Mouse (Mus musculus) G1E (cell line): ENCODE results near the gene Cenpb. TPM values are rescaled to one million over a fixed set of nuclear protein-coding genes. Genes with fewer than 3 reads are reported as not detected.

Experiments used
- ATAC-seq: 2 replicates; pipeline ENCODE4 v1.8.0; 2016; ENCODE audit warnings: mild to moderate bottlenecking; ENCODE audit not compliant: insufficient number of reproducible peaks, poor library complexity, low FRiP score, severe bottlenecking; ENCODE audit errors: extremely low read depth
- DNase-seq: peaks from one replicate; pipeline ENCODE4 v3.0.0; 2012; ENCODE audit warnings: low spot score
- H3K27me3 ChIP-seq: 2 replicates; pipeline ENCODE4 v1.6.1; 2012; ENCODE audit warnings: mild to moderate bottlenecking, low read length, inconsistent platforms; ENCODE audit not compliant: insufficient read depth
- H3K36me3 ChIP-seq: replicated peaks from 2 replicates; pipeline ENCODE3; 2012; ENCODE audit warnings: mild to moderate bottlenecking, inconsistent platforms
- H3K4me1 ChIP-seq: 2 replicates; pipeline ENCODE4 v1.6.1; 2012; ENCODE audit warnings: low read depth, low read length, inconsistent platforms, mixed read lengths; ENCODE audit not compliant: insufficient read depth
- H3K4me3 ChIP-seq: 2 replicates; pipeline ENCODE4 v1.5.1; 2012; ENCODE audit warnings: low read depth, mild to moderate bottlenecking, inconsistent platforms, low read length, moderate library complexity, mixed read lengths
- H3K9me3 ChIP-seq: replicated peaks from 2 replicates; pipeline ENCODE4 v1.6.1; 2012; ENCODE audit warnings: inconsistent platforms
- CTCF ChIP-seq: IDR thresholded peaks from 2 replicates; pipeline ENCODE4 v1.5.1; 2012; ENCODE audit warnings: low read depth, low read length, inconsistent platforms, mixed read lengths
- GATA1 ChIP-seq: IDR thresholded peaks from 2 replicates; pipeline ENCODE4 v1.6.1; 2012; ENCODE audit warnings: borderline replicate concordance, low read length, inconsistent platforms, mixed read lengths
- GATA2 ChIP-seq: IDR thresholded peaks from 2 replicates; pipeline ENCODE4 v1.6.1; 2012; ENCODE audit warnings: low read depth, low read length, inconsistent platforms, borderline replicate concordance
- POLR2AphosphoS5 ChIP-seq: IDR thresholded peaks from 2 replicates; pipeline ENCODE4 v1.6.1; 2012; ENCODE audit warnings: low read depth, low read length, inconsistent platforms; ENCODE audit not compliant: insufficient replicate concordance
- TAL1 ChIP-seq: conservative IDR thresholded peaks from 2 replicates; pipeline ENCODE4 v1.6.1; 2012; ENCODE audit warnings: low read depth, low read length, inconsistent platforms, mixed read lengths
- polyA plus RNA-seq: library from polyadenylated mRNA; stranded (reverse); fragments of >175 nt; gene quantifications from 2 replicates; pipeline ENCODE4 v1.2.3, GENCODE M21; 2012
- total RNA-seq, 2 experiments: library from RNA; stranded (forward) in 1 of 2; stranded (reverse) in 1 of 2; fragments of 200-1000 nt in 1 of 2; fragments of >200 nt in 1 of 2; fragmentation: Nextera tagmentation in 1 of 2; gene quantifications; 2 replicates each; pipeline ENCODE4 v1.2.3; 2014 to 2017

Gene Cenpb
- total and polyA plus RNA-seq, 3 experiments = 5.6 to 29.5 (median 7.4) TPM

DNA sequence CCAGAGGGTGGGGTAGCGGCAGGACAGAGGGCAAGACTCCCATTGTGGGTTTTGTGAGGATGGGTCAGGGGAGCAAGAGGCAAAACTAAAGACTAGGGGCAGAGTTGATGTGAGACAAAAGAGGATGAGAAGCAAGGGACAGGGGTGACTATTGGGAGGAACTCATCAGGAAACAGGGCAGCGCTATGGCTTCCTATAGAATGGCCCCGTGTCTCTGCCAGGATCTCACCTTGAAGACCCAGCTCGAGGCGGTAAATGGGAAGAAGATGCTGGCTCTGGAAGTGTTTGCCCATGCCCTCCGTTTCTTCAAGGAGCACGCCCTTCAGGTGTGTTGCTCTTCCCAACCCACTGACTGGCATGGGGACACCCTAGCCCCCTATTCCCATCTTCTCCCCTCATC is 41.1 kb downstream of the Cenpb start:
- Histone ChIP-seq H3K4me1 (peaks cover 61% of the 10 kb centered on the region), H3K27me3 (no peaks in the 10 kb centered on the region), H3K36me3 (peaks cover 27% of the 10 kb centered on the region), H3K9me3 (no peaks in the 10 kb centered on the region), H3K4me3 (no peak overlapping the region)
- DNase-seq (no peak), ATAC-seq (no peak)
- no peak for TF ChIP-seq GATA1
- no peak for TF ChIP-seq POLR2AphosphoS5
- TF ChIP-seq TAL1 = no peak
- TF ChIP-seq GATA2 = no peak
- no peak for TF ChIP-seq CTCF

GRCm38 (mm10) chr2:131138296-131138695 is 41.6 kb downstream of the Cenpb start:
- ATAC-seq (no peak), DNase-seq (no peak)
- Histone ChIP-seq H3K4me3 (no peak overlapping the region), H3K36me3 (peaks cover 22% of the 10 kb centered on the region), H3K9me3 (no peaks in the 10 kb centered on the region), H3K27me3 (no peaks in the 10 kb centered on the region), H3K4me1 (peaks cover 59% of the 10 kb centered on the region)
- TF ChIP-seq TAL1 (no peak), GATA1 (no peak), CTCF (no peak), POLR2AphosphoS5 (no peak), GATA2 (no peak)

GRCm38 (mm10) chr2:131135521-131136139 is 44.2 kb downstream of the Cenpb start:
- H3K27me3 ChIP-seq = no peaks in the 10 kb centered on the region
- H3K4me1 ChIP-seq = peaks cover 49% of the 10 kb centered on the region
- no peak for TF ChIP-seq POLR2AphosphoS5
- peak; percentile 72 for TF ChIP-seq TAL1
- no peak for TF ChIP-seq GATA1
- no peak for TF ChIP-seq CTCF
- peaks cover 6% of the 10 kb centered on the region for H3K36me3 ChIP-seq
- H3K9me3 ChIP-seq = no peaks in the 10 kb centered on the region
- peak overlapping the region; percentile 28; the same call in 1 of the 2 replicates for H3K4me3 ChIP-seq
- ATAC-seq = peak; percentile 91
- peak; percentile 76 for DNase-seq

GRCm38 (mm10) chr2:131134826-131135400 is 45.0 kb downstream of the Cenpb start:
- no peaks in the 10 kb centered on the region for H3K27me3 ChIP-seq
- H3K36me3 ChIP-seq = peaks cover 5% of the 10 kb centered on the region
- no peak for ATAC-seq
- peaks cover 48% of the 10 kb centered on the region for H3K4me1 ChIP-seq
- H3K4me3 ChIP-seq = no peak overlapping the region
- TF ChIP-seq TAL1 (no peak), GATA2 (no peak), CTCF (no peak), POLR2AphosphoS5 (no peak), GATA1 (no peak)
- H3K9me3 ChIP-seq = no peaks in the 10 kb centered on the region
- DNase-seq = no peak

GRCm38 (mm10) chr2:131134381-131134780 is 45.5 kb downstream of the Cenpb start:
- ATAC-seq = no peak
- Histone ChIP-seq H3K27me3 (no peaks in the 10 kb centered on the region), H3K36me3 (peaks cover 5% of the 10 kb centered on the region), H3K4me3 (no peak overlapping the region), H3K4me1 (peaks cover 53% of the 10 kb centered on the region), H3K9me3 (no peaks in the 10 kb centered on the region)
- DNase-seq = no peak
- TF ChIP-seq GATA1 (no peak), TAL1 (no peak), CTCF (no peak), POLR2AphosphoS5 (no peak), GATA2 (no peak)

DNA sequence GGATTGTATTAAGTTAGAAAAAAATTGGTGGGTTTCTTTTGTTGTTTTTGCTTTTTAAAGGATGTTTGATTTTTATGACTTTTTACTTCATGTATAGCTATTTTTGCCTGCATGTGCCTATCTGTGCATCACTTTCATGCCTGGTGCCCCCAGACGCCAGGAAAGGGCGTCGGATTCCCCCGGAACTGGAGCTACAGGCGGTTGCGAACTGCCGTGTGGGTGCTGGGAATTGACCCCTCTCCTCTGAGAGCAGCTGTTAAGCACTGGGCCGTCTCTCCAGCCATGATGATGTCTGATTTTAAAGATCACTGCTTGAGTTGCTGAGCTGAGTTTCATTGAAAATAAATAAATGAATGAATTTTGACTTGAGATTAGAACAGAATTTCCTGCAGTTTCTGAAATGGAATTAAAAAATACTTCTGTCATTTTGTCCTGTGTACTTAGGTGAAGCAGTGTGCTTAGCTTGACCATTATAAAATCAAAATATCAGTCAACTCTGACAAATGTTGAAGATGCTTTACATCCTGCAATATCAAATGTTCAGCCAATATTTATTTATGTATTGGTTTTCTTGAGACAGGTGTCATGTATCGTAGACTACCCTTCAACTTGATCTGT is 46.8 kb downstream of the Cenpb start, which contains the start of gene Gm11037:
Gene Gm11037, plus strand, starts transcription at position 568 of the 618 bp plus-strand sequence.
- no peak within 1 kb of the TSS for H3K4me3 ChIP-seq
- H3K4me1 ChIP-seq = peaks cover 66% of the 10 kb centered on the region
- TF ChIP-seq GATA2 (no peak), TAL1 (no peak), POLR2AphosphoS5 (no peak), GATA1 (no peak), CTCF (no peak)
- peaks cover 5% of the 10 kb centered on the region for H3K36me3 ChIP-seq
- DNase-seq (no peak), ATAC-seq (no peak)
- H3K9me3 ChIP-seq = no peaks in the 10 kb centered on the region
- peaks cover 2% of the 10 kb centered on the region; the same call in 1 of the 2 replicates for H3K27me3 ChIP-seq
